Mouse (Mus musculus): ENCODE measurements around the gene Tvp23b. TPM values are rescaled to one million over a fixed set of nuclear protein-coding genes. Genes with fewer than 3 reads are reported as not detected.
A peak's percentile ranks its signal among the peaks of the same experiment; 100 is the strongest.

Tvp23b gene
- total RNA-seq, 2 experiments from 2014 or later: 27.6 to 30.5 TPM

DNA sequence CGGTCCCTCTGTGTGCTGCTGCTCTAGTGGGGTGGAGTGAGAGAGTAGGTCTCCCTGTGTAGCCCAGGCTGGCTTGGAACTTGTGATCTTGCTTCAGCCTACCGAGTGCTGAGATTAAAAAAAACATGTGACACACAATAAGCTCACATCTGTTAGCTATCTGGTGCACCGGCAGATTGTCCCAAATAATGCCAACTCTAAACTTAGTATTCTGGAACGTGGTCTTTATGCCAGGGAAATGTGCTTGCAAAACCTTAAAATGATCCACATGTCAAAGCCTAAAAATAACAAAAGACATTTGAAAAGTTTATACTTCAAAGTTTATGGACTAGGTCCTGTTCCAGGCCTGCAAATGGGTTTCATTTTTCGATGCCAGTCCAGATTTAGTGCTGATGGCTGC is 10.1 kb upstream of the Tvp23b start:
- TF ChIP-seq CTCF (conservative IDR thresholded peaks at IDR 0.05): no peak
- peak; percentile 23 to 37 for DNase-seq (ENCODE audit: low spot score in 2 of 2)
- H3K4me3 ChIP-seq: no peak overlapping the region
- peak overlapping the region; percentile 59; the same call in 1 of the 2 replicates for H3K27ac ChIP-seq

DNA sequence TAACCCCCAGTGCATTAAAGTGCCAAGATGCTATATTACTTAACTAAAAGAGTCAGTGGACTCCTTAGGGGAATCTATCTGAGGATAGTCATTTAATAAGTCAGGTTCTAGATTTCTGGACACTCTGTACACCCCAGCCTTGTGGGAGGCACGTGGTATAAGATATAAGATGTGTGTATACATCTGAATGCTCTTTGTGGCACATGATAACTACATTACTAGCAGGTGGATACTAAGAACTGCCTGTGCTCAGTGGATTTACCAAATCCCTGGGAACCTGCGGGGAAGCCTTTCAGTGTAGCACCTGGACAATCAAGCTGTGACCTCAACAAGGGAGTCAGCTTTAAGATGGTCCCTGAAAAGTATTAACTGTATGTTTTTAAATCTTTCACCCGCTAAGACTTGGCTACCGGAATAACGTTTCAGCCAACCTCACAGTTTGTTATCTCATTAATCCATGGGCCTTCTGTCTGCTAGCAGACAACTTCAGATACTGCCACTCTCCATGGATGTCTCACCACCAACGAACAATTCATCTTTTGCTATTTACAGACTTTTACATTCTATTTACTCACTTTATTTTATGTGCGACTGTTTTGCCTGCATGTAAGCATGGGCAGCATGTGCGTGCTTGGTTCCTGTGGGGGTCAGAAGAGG is 9.4 kb upstream of the Tvp23b start:
- peak overlapping the region; percentile 59; the same call in 1 of the 2 replicates for H3K27ac ChIP-seq
- no peak for TF ChIP-seq CTCF (conservative IDR thresholded peaks at IDR 0.05)
- no peak overlapping the region for H3K4me3 ChIP-seq
- no peak for DNase-seq (ENCODE audit: low spot score in 2 of 2)

DNA sequence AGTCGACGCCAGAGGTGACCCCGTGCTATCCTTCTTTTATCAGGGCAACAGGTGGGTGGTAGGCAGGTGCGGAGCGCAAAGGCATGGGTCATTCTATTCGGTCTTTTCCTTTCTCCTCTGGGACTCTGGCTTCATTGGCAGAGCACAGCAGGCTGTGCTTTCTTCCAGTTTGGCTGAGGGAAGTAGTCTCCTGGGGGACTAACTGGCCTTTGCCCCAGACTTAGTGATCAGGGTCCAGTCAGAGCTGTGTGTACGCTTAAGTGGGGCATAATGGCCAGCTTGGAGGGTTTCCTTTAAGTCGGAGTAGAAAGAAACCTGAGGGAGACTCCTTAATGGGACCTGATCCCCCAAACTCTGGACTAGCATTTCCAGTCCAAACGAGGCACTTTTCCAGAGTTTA is 5.8 kb upstream of the Tvp23b start:
- Histone ChIP-seq H3K27ac (no peak overlapping the region), H3K4me3 (no peak overlapping the region)
- DNase-seq (ENCODE audit: low spot score in 2 of 2): no peak
- TF ChIP-seq CTCF (conservative IDR thresholded peaks at IDR 0.05): no peak

DNA sequence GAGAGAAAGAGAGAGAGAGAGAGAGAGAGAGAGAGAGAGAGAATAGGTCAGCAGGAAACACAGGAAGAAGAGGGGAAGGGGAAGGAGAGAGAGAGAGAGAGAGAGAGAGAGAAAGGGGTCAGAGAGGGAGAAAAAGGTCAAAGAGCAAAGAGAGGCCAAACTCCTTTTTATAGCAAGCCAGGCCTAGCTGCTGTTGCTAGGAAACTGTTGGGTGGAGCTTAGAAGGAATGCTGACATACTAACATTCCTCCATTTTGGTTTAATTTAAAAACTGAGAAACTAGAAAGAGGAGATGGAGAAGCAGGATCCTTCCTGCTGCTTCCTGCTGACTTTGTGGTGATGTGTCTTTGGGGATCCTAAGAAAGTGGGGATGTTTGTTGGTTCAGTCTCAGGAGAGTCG is 3.6 kb upstream of the Tvp23b start:
- no peak for TF ChIP-seq CTCF (conservative IDR thresholded peaks at IDR 0.05)
- Histone ChIP-seq H3K27ac (no peak overlapping the region), H3K4me3 (no peak overlapping the region)
- DNase-seq (ENCODE audit: low spot score in 2 of 2): no peak

DNA sequence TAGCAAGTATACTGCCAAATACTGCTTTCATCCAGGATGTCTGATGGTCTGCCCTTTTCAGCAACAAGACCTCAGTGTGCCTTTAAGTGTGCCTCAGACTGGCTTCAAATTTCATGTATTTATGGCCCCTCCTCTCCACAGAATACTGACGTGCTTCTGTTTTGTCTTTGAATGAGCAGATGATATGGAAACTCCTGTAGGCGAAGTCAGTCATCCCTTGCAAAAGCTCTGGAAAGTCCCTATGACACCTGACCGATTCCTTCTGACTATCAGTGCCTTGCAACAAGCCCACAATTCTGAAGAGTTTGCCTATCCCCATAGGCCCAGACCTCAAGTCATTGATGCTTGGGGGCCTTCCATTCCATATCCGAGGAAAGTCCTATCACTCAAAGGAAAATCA is 2.8 kb upstream of the Tvp23b start:
- no peak for TF ChIP-seq CTCF (conservative IDR thresholded peaks at IDR 0.05)
- no peak for DNase-seq (ENCODE audit: low spot score in 2 of 2)
- no peak overlapping the region for H3K27ac ChIP-seq
- H3K4me3 ChIP-seq: no peak overlapping the region

DNA sequence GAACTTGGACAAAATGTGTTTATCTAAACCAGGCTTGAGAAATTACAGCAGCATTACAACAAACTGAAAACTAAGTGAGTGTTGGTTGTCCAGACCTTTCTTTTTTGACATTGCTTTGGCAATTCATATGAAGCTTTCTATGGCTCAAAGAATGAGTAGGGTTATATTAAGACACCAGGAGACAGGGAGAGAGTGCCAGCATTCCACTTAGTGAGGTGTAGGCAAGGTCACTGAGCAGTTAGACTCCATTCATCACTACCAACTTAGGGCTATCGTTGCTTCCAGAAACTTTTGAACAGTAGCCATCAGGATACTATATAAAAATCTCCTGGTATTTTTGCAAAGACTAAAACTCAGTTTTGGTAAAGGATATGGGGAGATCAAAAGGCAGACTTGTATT is 1.9 kb upstream of the Tvp23b start:
- TF ChIP-seq CTCF (conservative IDR thresholded peaks at IDR 0.05): no peak
- no peak for DNase-seq (ENCODE audit: low spot score in 2 of 2)
- H3K4me3 ChIP-seq: no peak overlapping the region

DNA sequence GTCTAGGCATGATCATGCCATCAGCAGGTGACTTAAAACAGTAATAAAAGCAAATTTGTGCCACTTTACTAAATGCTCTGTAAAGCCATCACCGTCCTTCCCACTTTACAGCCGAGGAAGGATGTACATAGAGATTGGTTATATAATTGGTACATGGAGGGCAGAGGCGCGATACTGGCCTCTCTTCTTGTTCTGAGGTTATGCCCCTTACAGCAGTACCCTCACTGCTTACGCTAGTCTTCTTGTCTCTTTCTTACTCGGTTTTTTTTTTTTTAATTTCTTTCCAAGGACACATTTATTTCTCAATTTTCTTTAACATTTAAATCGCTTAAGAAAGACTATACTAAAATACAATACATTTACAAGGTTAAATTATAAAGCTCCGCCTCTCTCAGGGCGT is 527 bp upstream of the Tvp23b start:
- DNase-seq (ENCODE audit: low spot score in 2 of 2): peak in 1 of 2 experiments; percentile 15
- Histone ChIP-seq H3K27ac (peak overlapping the region; percentile 91), H3K4me3 (peak overlapping the region; percentile 71)
- TF ChIP-seq CTCF (conservative IDR thresholded peaks at IDR 0.05): no peak

More for the DNA sequence above, 1.9 kb upstream of the Tvp23b start:
- H3K27ac ChIP-seq: no peak overlapping the region

DNA sequence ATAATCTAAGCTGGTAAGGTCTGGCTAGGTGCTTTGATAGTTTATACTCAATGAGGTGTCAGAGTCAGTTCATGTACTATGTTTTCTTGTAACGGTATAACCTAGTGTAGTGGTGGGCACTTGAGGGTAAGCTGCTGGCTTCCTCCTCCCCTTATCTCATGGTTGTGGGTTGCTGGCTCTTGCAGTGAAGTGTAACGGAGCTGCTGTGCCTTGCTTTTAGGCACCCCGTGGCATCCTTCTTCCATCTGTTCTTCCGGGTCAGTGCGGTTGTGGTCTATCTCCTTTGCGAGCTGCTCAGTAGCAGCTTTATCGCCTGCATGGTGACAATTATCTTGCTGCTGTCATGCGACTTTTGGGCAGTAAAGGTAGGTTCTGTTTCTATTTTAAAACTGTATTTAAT is 4.2 kb downstream of the Tvp23b start:
- no peak for DNase-seq (ENCODE audit: low spot score in 2 of 2)
- no peak for TF ChIP-seq CTCF (conservative IDR thresholded peaks at IDR 0.05)
- Histone ChIP-seq H3K27ac (no peak overlapping the region), H3K4me3 (no peak overlapping the region)

DNA sequence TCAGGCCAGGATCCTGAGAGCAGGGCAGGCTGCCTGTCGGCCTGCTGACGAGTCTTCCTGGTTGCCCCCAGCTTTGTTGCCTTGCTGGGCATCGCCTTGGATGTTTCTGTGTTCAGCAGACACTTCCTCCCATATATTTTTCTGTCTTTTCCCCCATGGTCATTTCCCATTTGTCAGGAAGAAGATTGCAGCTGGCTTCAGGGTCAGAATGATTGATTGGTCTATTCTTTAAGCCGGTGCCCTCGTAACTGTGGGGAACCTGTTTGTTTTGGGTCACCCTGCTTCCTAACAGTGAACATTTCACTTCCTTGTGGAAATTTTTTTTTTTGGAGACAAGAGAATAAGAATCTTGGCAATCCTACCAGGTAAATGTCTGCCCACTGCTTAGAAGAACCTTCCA is 6.1 kb downstream of the Tvp23b start:
- no peak overlapping the region for H3K4me3 ChIP-seq
- no peak for DNase-seq (ENCODE audit: low spot score in 2 of 2)
- no peak overlapping the region for H3K27ac ChIP-seq
- TF ChIP-seq CTCF (conservative IDR thresholded peaks at IDR 0.05): no peak

DNA sequence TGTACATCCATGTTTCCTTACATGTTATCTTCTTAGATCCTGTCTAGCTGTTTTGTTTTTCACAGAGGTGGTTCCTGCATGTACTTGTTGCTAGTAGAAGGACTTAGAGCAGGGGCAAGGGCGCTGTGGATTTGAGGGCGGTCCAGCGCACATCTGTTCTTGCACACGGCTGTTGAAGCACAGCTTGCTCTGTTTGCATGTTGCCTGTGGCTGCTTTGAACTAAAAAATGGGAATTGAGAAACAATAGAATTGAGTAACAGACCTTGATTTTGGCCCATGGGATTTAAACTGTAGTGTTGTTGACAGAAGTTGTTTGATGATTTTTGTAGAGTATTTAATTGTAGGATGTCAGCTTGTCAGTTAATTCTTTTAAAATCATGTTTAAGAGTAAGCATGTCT is 11.5 kb downstream of the Tvp23b start:
- peak in 1 of 2 experiments; percentile 5 for DNase-seq (ENCODE audit: low spot score in 2 of 2)
- Histone ChIP-seq H3K4me3 (no peak overlapping the region), H3K27ac (peak overlapping the region; percentile 40; the same call in 1 of the 2 replicates)
- TF ChIP-seq CTCF (conservative IDR thresholded peaks at IDR 0.05): no peak

DNA sequence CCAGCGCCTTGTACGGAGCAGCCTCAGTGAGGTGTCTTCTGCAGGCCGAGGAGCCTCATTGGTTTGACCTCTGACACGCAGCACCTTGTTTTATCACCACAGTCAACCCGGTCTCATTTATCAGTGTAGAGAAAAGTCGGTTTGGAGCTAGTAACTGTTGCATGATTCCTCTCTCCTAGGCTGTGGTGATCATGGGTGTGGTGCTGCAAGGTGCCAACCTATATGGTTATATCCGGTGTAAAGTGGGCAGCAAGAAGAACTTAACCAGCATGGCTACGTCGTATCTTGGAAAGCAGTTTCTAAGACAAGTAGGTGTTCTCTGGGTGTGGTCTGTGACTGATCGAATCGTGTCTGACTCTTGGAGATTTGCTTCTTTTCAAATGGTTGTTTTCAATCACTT is 12.5 kb downstream of the Tvp23b start:
- Histone ChIP-seq H3K4me3 (no peak overlapping the region), H3K27ac (no peak overlapping the region)
- TF ChIP-seq CTCF (conservative IDR thresholded peaks at IDR 0.05): no peak
- no peak for DNase-seq (ENCODE audit: low spot score in 2 of 2)

DNA sequence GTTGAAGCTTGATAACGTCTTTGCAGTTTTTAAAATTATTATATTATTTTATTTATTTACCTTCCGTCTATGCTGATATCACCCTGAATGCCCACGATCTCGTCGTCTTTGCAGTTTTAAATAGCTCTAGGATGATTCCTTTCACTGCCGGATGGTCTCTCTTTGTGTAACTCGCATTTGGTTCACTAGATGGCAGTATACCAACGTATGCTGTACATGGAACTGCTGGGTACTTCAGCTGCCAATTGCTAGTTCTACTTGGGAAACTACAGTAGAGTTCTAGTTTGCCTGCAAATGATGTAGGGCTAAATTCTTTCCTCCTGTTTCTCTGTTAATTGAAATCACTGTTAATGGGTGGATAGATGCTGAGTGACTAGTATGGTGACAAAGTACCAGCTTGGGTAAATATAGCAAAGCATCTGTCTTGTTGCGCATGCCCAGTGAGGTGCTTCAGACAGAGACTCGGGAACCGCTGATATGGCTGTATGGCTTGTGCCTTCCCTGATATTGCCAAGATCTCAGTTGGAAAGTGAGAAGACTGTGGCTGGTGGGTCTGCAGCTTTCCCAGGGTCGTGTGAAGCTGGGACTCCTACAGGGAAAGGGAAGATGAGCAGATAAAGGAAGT is 22.6 kb downstream of the Tvp23b start:
- TF ChIP-seq CTCF (conservative IDR thresholded peaks at IDR 0.05): peak; percentile 91
- H3K4me3 ChIP-seq: no peak overlapping the region
- no peak overlapping the region for H3K27ac ChIP-seq
- DNase-seq (ENCODE audit: low spot score in 2 of 2): peak; percentile 84 to 86

DNA sequence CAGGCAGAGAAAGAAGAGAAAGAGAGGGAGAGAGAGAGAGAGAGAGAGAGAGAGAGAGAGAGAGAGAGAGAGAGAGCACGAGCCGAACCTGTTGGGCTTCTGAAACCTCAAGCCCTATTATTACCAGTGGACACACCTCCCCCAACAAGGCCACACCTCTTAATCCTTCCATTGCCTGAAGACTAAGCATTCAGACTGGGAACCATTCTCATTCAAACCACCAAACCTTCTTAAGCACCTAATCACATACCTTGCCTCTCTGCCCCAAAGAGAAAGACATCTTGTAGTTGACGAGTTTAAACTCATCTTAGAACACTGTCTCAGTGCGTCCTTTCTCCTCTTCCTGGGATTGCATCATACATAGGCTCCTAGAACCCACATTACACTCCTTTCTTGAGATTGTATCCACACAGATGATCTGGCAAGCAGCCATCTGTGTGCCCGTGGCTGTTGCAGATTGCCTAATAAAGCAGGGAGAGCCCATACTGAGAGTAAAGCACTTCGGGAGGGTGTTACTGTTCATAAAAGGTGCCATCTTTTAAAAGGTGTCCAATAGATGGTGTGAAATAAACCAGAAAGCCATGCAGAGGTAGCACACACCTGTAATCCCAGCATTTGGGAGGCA is 24.7 kb downstream of the Tvp23b start:
- H3K27ac ChIP-seq: no peak overlapping the region
- H3K4me3 ChIP-seq: no peak overlapping the region
- peak in 1 of 2 experiments; percentile 6 for DNase-seq (ENCODE audit: low spot score in 2 of 2)
- TF ChIP-seq CTCF (conservative IDR thresholded peaks at IDR 0.05): no peak
